Mouse (Mus musculus) liver, adult 2 months (tissue): ENCODE measurements around the gene Nxn. TPM values are rescaled to one million over a fixed set of nuclear protein-coding genes. Genes with fewer than 3 reads are reported as not detected.

Experiments used
- DNase-seq: peaks from one replicate; pipeline ENCODE4 v3.0.0-alpha.2; 2011; ENCODE audit warnings: low read depth, low spot score; ENCODE audit errors: extremely low read depth
- H3K27ac ChIP-seq: fragments of 200-500 bp; replicated peaks from 2 replicates; pipeline ENCODE4 v1.5.1; 2012; ENCODE audit warnings: low read depth, mild to moderate bottlenecking, control low read depth, inconsistent platforms, low read length; ENCODE audit not compliant: insufficient read depth
- H3K27me3 ChIP-seq: fragments of 200-500 bp; 2 replicates; pipeline ENCODE4 v1.6.1; 2012; ENCODE audit warnings: mild to moderate bottlenecking, moderate library complexity, low read length, inconsistent platforms; ENCODE audit not compliant: control insufficient read depth, insufficient read depth
- H3K36me3 ChIP-seq: fragments of 200-500 bp; 2 replicates; pipeline ENCODE4 v1.6.1; 2012; ENCODE audit warnings: low read length, inconsistent platforms; ENCODE audit not compliant: control insufficient read depth, insufficient read depth
- H3K4me1 ChIP-seq: fragments of 200-500 bp; 2 replicates; pipeline ENCODE4 v1.6.1; 2011; ENCODE audit warnings: low read length; ENCODE audit not compliant: control insufficient read depth, insufficient read depth
- H3K4me3 ChIP-seq: fragments of 200-500 bp; 2 replicates; pipeline ENCODE4 v1.5.1; 2011; ENCODE audit warnings: low read depth, mild to moderate bottlenecking, control low read depth, low read length, moderate library complexity; ENCODE audit not compliant: insufficient read depth
- H3K79me2 ChIP-seq: fragments of 200-500 bp; 2 replicates; pipeline ENCODE4 v1.6.1; 2012; ENCODE audit warnings: inconsistent platforms, mild to moderate bottlenecking, low read length, moderate library complexity; ENCODE audit not compliant: control insufficient read depth, insufficient read depth
- H3K9ac ChIP-seq: fragments of 200-500 bp; 2 replicates; pipeline ENCODE4 v1.6.1; 2012; ENCODE audit warnings: low read depth, mild to moderate bottlenecking, control low read depth, inconsistent platforms, low read length
- CTCF ChIP-seq: fragments of 200-500 bp; IDR thresholded peaks from 2 replicates; pipeline ENCODE4 v1.5.1; 2011; ENCODE audit warnings: low read depth, low read length, control low read depth
- POLR2A ChIP-seq: fragments of 200-500 bp; IDR thresholded peaks from 2 replicates; pipeline ENCODE4 v1.6.1; 2011; ENCODE audit warnings: low read length, control low read depth; ENCODE audit not compliant: insufficient read depth; ENCODE audit errors: extremely low read depth
- WGBS: fragments of 180-500 bp; shearing (Covaris S2); methylation state at CpG from one replicate; pipeline ENCODE4 v1.1.7; 2018; 5-methylcytosine and 5-hydroxymethylcytosine counted together
- polyA plus RNA-seq: library from polyadenylated mRNA; depleted of rRNA; stranded (reverse); fragments of >200 nt; gene quantifications from 2 replicates; pipeline ENCODE4 v1.2.3, GENCODE M21; 2012
- total RNA-seq: library from RNA; depleted of rRNA; stranded (reverse); fragments of >200 nt; gene quantifications from 2 replicates; pipeline ENCODE4 v1.2.3, GENCODE M21; 2014

Nxn gene
- total and polyA plus RNA-seq, 2 experiments = 1.0 to 1.6 TPM

GRCm38 (mm10) chr11:76253145-76253917, 145.6 kb downstream of the Nxn start:
- DNase-seq = peak; percentile 46
- Histone ChIP-seq H3K36me3 (peaks cover 3% of the 10 kb centered on the region; the same call in 1 of the 2 replicates), H3K4me1 (no peaks in the 10 kb centered on the region), H3K27me3 (no peaks in the 10 kb centered on the region), H3K79me2 (no peaks in the 10 kb centered on the region), H3K9ac (no peak overlapping the region), H3K27ac (no peak overlapping the region), H3K4me3 (no peak overlapping the region)
- WGBS = 55% methylated on average over 5 of the region's 5 CpGs
- TF ChIP-seq CTCF (peak; percentile 91), POLR2A (no peak)

- H3K27me3 ChIP-seq = no peaks in the 10 kb centered on the region
- WGBS = 64% methylated on average over 3 of the region's 3 CpGs
- no peaks in the 10 kb centered on the region for H3K4me1 ChIP-seq
- no peaks in the 10 kb centered on the region for H3K79me2 ChIP-seq
- H3K4me3 ChIP-seq = no peak overlapping the region
- no peak overlapping the region for H3K9ac ChIP-seq
- DNase-seq = no peak
- H3K36me3 ChIP-seq = peaks cover 3% of the 10 kb centered on the region; the same call in 1 of the 2 replicates
- TF ChIP-seq CTCF (no peak), POLR2A (no peak)
- H3K27ac ChIP-seq = no peak overlapping the region
These were observed 146.9 kb downstream of the Nxn start for GRCm38 (mm10) chr11:76252036-76252435.

- Histone ChIP-seq H3K4me3 (no peak overlapping the region), H3K36me3 (peaks cover 3% of the 10 kb centered on the region; the same call in 1 of the 2 replicates), H3K27ac (no peak overlapping the region), H3K79me2 (peaks cover 7% of the 10 kb centered on the region; the same call in 1 of the 2 replicates), H3K27me3 (no peaks in the 10 kb centered on the region), H3K9ac (no peak overlapping the region), H3K4me1 (peaks cover 7% of the 10 kb centered on the region)
- no peak for DNase-seq
- WGBS = 69% methylated on average over 2 of the region's 2 CpGs
- TF ChIP-seq POLR2A = no peak
- no peak for TF ChIP-seq CTCF
These were observed 151.7 kb downstream of the Nxn start for GRCm38 (mm10) chr11:76247239-76247638.

- Histone ChIP-seq H3K9ac (no peak overlapping the region), H3K4me3 (no peak overlapping the region), H3K27ac (no peak overlapping the region), H3K79me2 (peaks cover 7% of the 10 kb centered on the region; the same call in 1 of the 2 replicates), H3K36me3 (peaks cover 3% of the 10 kb centered on the region; the same call in 1 of the 2 replicates), H3K27me3 (no peaks in the 10 kb centered on the region), H3K4me1 (peaks cover 7% of the 10 kb centered on the region)
- no peak for DNase-seq
- TF ChIP-seq POLR2A (no peak), CTCF (no peak)
These were observed 152.5 kb downstream of the Nxn start for GRCm38 (mm10) chr11:76246439-76246838.

- Histone ChIP-seq H3K27ac (no peak overlapping the region; the same call in 1 of the 2 replicates), H3K36me3 (peaks cover 11% of the 10 kb centered on the region)
These were observed 155.0 kb downstream of the Nxn start for GRCm38 (mm10) chr11:76243811-76244546.

More at GRCm38 (mm10) chr11:76243811-76244546, 155.0 kb downstream of the Nxn start:
- H3K4me1 ChIP-seq = peaks cover 7% of the 10 kb centered on the region
- DNase-seq = no peak
- H3K9ac ChIP-seq = peak overlapping the region; percentile 82
- 2% methylated on average over 34 of the region's 34 CpGs for WGBS
- H3K27me3 ChIP-seq = no peaks in the 10 kb centered on the region
- H3K4me3 ChIP-seq = peak overlapping the region; percentile 92
- H3K79me2 ChIP-seq = peaks cover 7% of the 10 kb centered on the region; the same call in 1 of the 2 replicates
- TF ChIP-seq CTCF (no peak), POLR2A (no peak)
